Mouse (Mus musculus): ENCODE data around the gene Zmynd11.

GRCm38 (mm10) chr13:9795889-9796631 lies 30.9 kb upstream of the Zmynd11 start:
- TF ChIP-seq CTCF (conservative IDR thresholded peaks at IDR 0.05; ENCODE audit: low read length), result no peak
- no peak for TF ChIP-seq POU5F1 (IDR thresholded peaks at IDR 0.05; ENCODE audit: borderline replicate concordance, low read length)
- no peak for TF ChIP-seq NANOG (IDR thresholded peaks at IDR 0.05; ENCODE audit: borderline replicate concordance, low read length)

All from E14TG2a.4 (cell line).